Mouse (Mus musculus) right cerebral cortex, postnatal 25 days (tissue): ENCODE data around the gene Stk38l.
"Not testable (repeated sequence)": the region's sequence is repeated elsewhere in the genome, so short reads cannot be mapped to it uniquely, and the experiment has no call there.

Source experiments
- DNase-seq: peaks from one replicate; pipeline ENCODE4 v3.0.0; 2022

Gene Stk38l

GRCm38 (mm10) chr6:146740724-146741123 is 15.9 kb downstream of the Stk38l start:
- no peak for DNase-seq

GRCm38 (mm10) chr6:146741986-146742635 is 17.3 kb downstream of the Stk38l start:
- no peak for DNase-seq

- DNase-seq = not testable (repeated sequence)
Measured at GRCm38 (mm10) chr6:146744266-146744665, 19.5 kb downstream of the Stk38l start.

GRCm38 (mm10) chr6:146745180-146745579 is 20.4 kb downstream of the Stk38l start:
- DNase-seq = no peak

- no peak for DNase-seq
Measured at GRCm38 (mm10) chr6:146746577-146746976, 21.8 kb downstream of the Stk38l start.

GRCm38 (mm10) chr6:146747057-146747456 is 22.3 kb downstream of the Stk38l start:
- no peak for DNase-seq

- no peak for DNase-seq
Measured at GRCm38 (mm10) chr6:146748271-146748670, 23.5 kb downstream of the Stk38l start.

- no peak for DNase-seq
Measured at GRCm38 (mm10) chr6:146751671-146752070, 26.9 kb downstream of the Stk38l start.

GRCm38 (mm10) chr6:146752178-146752577 is 27.4 kb downstream of the Stk38l start:
- no peak for DNase-seq

- DNase-seq = no peak
Measured at GRCm38 (mm10) chr6:146752612-146753011, 27.8 kb downstream of the Stk38l start.

GRCm38 (mm10) chr6:146753560-146754160 is 28.9 kb downstream of the Stk38l start:
- no peak for DNase-seq

- DNase-seq = no peak
Measured at GRCm38 (mm10) chr6:146755136-146755535, 30.3 kb downstream of the Stk38l start.

- no peak for DNase-seq
Measured at GRCm38 (mm10) chr6:146755679-146756078, 30.9 kb downstream of the Stk38l start.

GRCm38 (mm10) chr6:146759027-146759426 is 34.2 kb downstream of the Stk38l start:
- no peak for DNase-seq

GRCm38 (mm10) chr6:146760022-146760421 is 35.2 kb downstream of the Stk38l start:
- DNase-seq = no peak

GRCm38 (mm10) chr6:146760736-146761135 is 35.9 kb downstream of the Stk38l start:
- DNase-seq = no peak

GRCm38 (mm10) chr6:146762264-146762898 is 37.6 kb downstream of the Stk38l start:
- no peak for DNase-seq

GRCm38 (mm10) chr6:146764593-146764992 is 39.8 kb downstream of the Stk38l start:
- DNase-seq = no peak

- no peak for DNase-seq
Measured at GRCm38 (mm10) chr6:146765270-146765669, 40.5 kb downstream of the Stk38l start.

GRCm38 (mm10) chr6:146768813-146769404 is 44.1 kb downstream of the Stk38l start:
- DNase-seq = no peak

GRCm38 (mm10) chr6:146770005-146770745 is 45.4 kb downstream of the Stk38l start:
- DNase-seq = no peak

GRCm38 (mm10) chr6:146770808-146771207 is 46.0 kb downstream of the Stk38l start:
- no peak for DNase-seq

GRCm38 (mm10) chr6:146775864-146776263 is 51.1 kb downstream of the Stk38l start:
- DNase-seq = not testable (repeated sequence)
